ENCODE assay signal across 9 mouse cellular contexts in the genomic region with DNA sequence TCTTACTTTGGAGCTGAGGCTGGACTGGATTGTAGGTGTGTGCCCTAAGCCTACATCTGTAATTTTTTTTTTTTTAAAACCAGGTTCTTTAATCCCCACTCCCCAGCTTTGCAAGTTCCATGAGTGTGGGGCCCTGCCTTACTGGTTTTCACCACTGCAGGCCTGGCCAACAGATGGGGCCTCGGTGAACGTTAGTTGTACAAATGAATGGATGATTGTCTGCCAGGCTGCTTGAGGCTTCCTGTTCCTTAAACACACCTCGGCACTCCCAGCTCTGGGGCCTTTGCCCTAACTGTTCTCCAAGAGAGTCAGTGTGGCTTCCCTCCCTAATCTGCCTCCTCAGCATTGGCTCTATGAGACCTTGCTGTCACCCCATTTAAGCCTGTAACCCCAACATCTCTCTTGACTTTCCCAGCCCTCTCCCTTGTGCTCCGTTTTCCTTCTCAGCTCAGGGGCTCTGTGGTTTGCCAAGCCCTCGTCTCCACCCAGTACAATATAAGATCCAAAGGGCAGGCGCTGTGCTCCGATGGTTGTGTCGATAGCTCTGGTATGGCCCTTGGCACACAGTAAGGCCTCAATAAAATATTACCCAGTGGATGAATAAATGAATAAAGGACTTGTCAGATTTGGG. TPM values are rescaled to one million over a fixed set of nuclear protein-coding genes. Genes with fewer than 3 reads are reported as not detected.
DNase-seq lines count a peak whose midpoint lies in the region; ATAC-seq and TF ChIP-seq lines count a peak whose summit lies in the region.
"Had no signal": no experiment of that assay in that cellular context is flagged by ENCODE, and none has a peak within 500 bp of the region (broad histone marks: within the 10 kb centered on the region; RNA-seq: fewer than 3 reads in every experiment).

No protein-coding gene starts in this region.

- no peak for TF ChIP-seq CTCF in liver, adult 2 months (IDR thresholded peaks at IDR 0.05; ENCODE audit: low read depth, low read length)
- no peak for TF ChIP-seq CTCF in forebrain, postnatal 0 days (IDR thresholded peaks at IDR 0.05; ENCODE audit: low read depth)
- no peak for TF ChIP-seq CTCF in small intestine, adult 2 months (IDR thresholded peaks at IDR 0.05; ENCODE audit: extremely low read depth, insufficient read length, insufficient replicate concordance, low read depth, low read length)

- H3K9ac ChIP-seq in liver, adult 2 months (ENCODE audit: low read depth, low read length): no peak overlapping the region
- 0 out of 2 replicates have a peak overlapping the region, but pooled peaks have one; percentile 28 for H3K9ac ChIP-seq in forebrain, postnatal 0 days
- H3K9ac ChIP-seq in limb, embryonic 13.5 days: peak overlapping the region; percentile 58

- H3K4me1 ChIP-seq in liver, adult 2 months (ENCODE audit: control insufficient read depth, insufficient read depth, low read length): peaks cover 34% of the 10 kb centered on the region
- peaks cover 23% of the 10 kb centered on the region; the same call in 1 of the 2 replicates for H3K4me1 ChIP-seq in forebrain, postnatal 0 days (ENCODE audit: insufficient read depth)
- peaks cover 82% of the 10 kb centered on the region for H3K4me1 ChIP-seq in limb, embryonic 13.5 days
- H3K4me1 ChIP-seq in small intestine, adult 2 months (ENCODE audit: control insufficient read depth, insufficient read depth, insufficient read length, low read length): peaks cover 21% of the 10 kb centered on the region

- H3K36me3 ChIP-seq in liver, adult 2 months (ENCODE audit: control insufficient read depth, insufficient read depth, low read length): no peaks in the 10 kb centered on the region
- H3K36me3 ChIP-seq in forebrain, postnatal 0 days (ENCODE audit: insufficient read depth): no peaks in the 10 kb centered on the region
- peaks cover 5% of the 10 kb centered on the region; the same call in 1 of the 2 replicates for H3K36me3 ChIP-seq in limb, embryonic 13.5 days
- 0 out of 2 replicates have a peak, but pooled peaks cover 9% of the 10 kb centered on the region for H3K36me3 ChIP-seq in small intestine, adult 2 months (ENCODE audit: control insufficient read depth, insufficient read depth, low read length)

- 22% methylated on average over 8 of the region's 8 CpGs for WGBS in liver, adult 2 months
- 43% methylated on average over 8 of the region's 8 CpGs for WGBS in forebrain, postnatal 0 days
- 38% methylated on average over 8 of the region's 8 CpGs for WGBS in limb, embryonic 13.5 days
- 15% methylated on average over 8 of the region's 8 CpGs for WGBS in small intestine, adult 2 months

- no peaks in the 10 kb centered on the region for H3K9me3 ChIP-seq in forebrain, postnatal 0 days (ENCODE audit: low read length)
- H3K9me3 ChIP-seq in limb, embryonic 13.5 days: no peaks in the 10 kb centered on the region

- H3K27ac ChIP-seq in liver, adult 2 months (replicated peaks; ENCODE audit: insufficient read depth, low read depth, low read length): 0 out of 2 replicates have a peak overlapping the region, but pooled peaks have one; percentile 20
- no peak overlapping the region for H3K27ac ChIP-seq in forebrain, postnatal 0 days (ENCODE audit: low read depth, low read length)
- peak overlapping the region; percentile 91 for H3K27ac ChIP-seq in limb, embryonic 13.5 days
- peak overlapping the region; percentile 99 for H3K27ac ChIP-seq in small intestine, adult 2 months (ENCODE audit: insufficient read depth, low read depth, low read length)

- no peaks in the 10 kb centered on the region for H3K27me3 ChIP-seq in liver, adult 2 months (ENCODE audit: control insufficient read depth, insufficient read depth, low read length)
- H3K27me3 ChIP-seq in forebrain, postnatal 0 days (ENCODE audit: insufficient read depth, low read length): no peaks in the 10 kb centered on the region
- no peaks in the 10 kb centered on the region for H3K27me3 ChIP-seq in limb, embryonic 13.5 days
- no peaks in the 10 kb centered on the region for H3K27me3 ChIP-seq in small intestine, adult 2 months (ENCODE audit: control insufficient read depth, insufficient read depth, low read length)

- no peak for TF ChIP-seq POLR2A in liver, adult 2 months (IDR thresholded peaks at IDR 0.05; ENCODE audit: extremely low read depth, insufficient read depth, low read length)
- TF ChIP-seq POLR2A in small intestine, adult 2 months (IDR thresholded peaks at IDR 0.05; ENCODE audit: low read depth, low read length): peak; percentile 70; the same call in 1 of the 2 replicates

- no peak for ATAC-seq in forebrain, postnatal 0 days
- ATAC-seq in limb, embryonic 13.5 days (ENCODE audit: low FRiP score, low read depth): no peak

- H3K4me3 ChIP-seq in liver, adult 2 months (ENCODE audit: insufficient read depth, low read depth, low read length): no peak overlapping the region
- H3K4me3 ChIP-seq in forebrain, postnatal 0 days (ENCODE audit: low read depth, low read length): peak overlapping the region; percentile 1; the same call in 1 of the 2 replicates
- H3K4me3 ChIP-seq in limb, embryonic 13.5 days: peak overlapping the region; percentile 68
- H3K4me3 ChIP-seq in small intestine, adult 2 months (ENCODE audit: low read depth, low read length): peak overlapping the region; percentile 74

- H3K79me2 ChIP-seq in liver, adult 2 months (ENCODE audit: control insufficient read depth, insufficient read depth, low read length): no peaks in the 10 kb centered on the region; the same call in 1 of the 2 replicates

- DNase-seq in liver, adult 2 months (ENCODE audit: extremely low read depth, low read depth, low spot score): peak; percentile 57
- DNase-seq in liver (no peak), MN1 (ENCODE audit: low spot score) (no peak)
- DNase-seq in forebrain, postnatal 0 days: no peak
- no peak for DNase-seq in urinary bladder, postnatal 4 days (ENCODE audit: low spot score in 2 of 2)
- DNase-seq in lung, postnatal 36 days: no peak
- DNase-seq: thymus, postnatal 36 days had no signal

- H3K4me2 ChIP-seq in forebrain, postnatal 0 days (ENCODE audit: low read depth): peak overlapping the region; percentile 80
- peak overlapping the region; percentile 83 for H3K4me2 ChIP-seq in limb, embryonic 13.5 days (replicated peaks)

RNA-seq across cellular contexts. Expression of a gene that starts 4.2 kb away (rescaled TPM):
- total RNA-seq in liver, adult 2 months (2014; rRNA removed): 2.3 and 3.9 TPM in 2 replicates
- 2.4 and 2.7 TPM in 2 replicates for polyA plus RNA-seq in liver, adult 2 months (2012; rRNA removed)
- total RNA-seq in forebrain, postnatal 0 days (2014; rRNA removed): 12.3 and 14.6 TPM in 2 replicates
- polyA plus RNA-seq in forebrain, postnatal 0 days (2015; fragmentation: Nextera tagmentation; extraction: Ambion mirVana): 7.2 and 9.4 TPM in 2 replicates
- polyA plus RNA-seq in limb, embryonic 13.5 days (2015; fragmentation: Nextera tagmentation; extraction: Ambion mirVana): 19.5 and 20.4 TPM in 2 replicates
- 29.1 and 107 TPM in 2 replicates for polyA plus RNA-seq in small intestine, adult 2 months (2012; rRNA removed)

RNA-seq across cellular contexts. Expression of a gene that starts 30.5 kb away (rescaled TPM):
- 5.1 and 7.9 TPM in 2 replicates for total RNA-seq in liver, adult 2 months (2014; rRNA removed)
- polyA plus RNA-seq in liver, adult 2 months (2012; rRNA removed): 7.7 and 9.3 TPM in 2 replicates
- 15.5 and 21.8 TPM in 2 replicates for total RNA-seq in forebrain, postnatal 0 days (2014; rRNA removed)
- polyA plus RNA-seq in forebrain, postnatal 0 days (2015; fragmentation: Nextera tagmentation; extraction: Ambion mirVana): 27.3 and 37.6 TPM in 2 replicates
- 53.2 and 56.8 TPM in 2 replicates for polyA plus RNA-seq in limb, embryonic 13.5 days (2015; fragmentation: Nextera tagmentation; extraction: Ambion mirVana)
- polyA plus RNA-seq in small intestine, adult 2 months (2012; rRNA removed): 3.9 and 5.5 TPM in 2 replicates

RNA-seq across cellular contexts. Expression of a gene that starts 36.1 kb away (rescaled TPM):
- 4.4 and 6.8 TPM in 2 replicates for total RNA-seq in liver, adult 2 months (2014; rRNA removed)
- 11.3 and 14.1 TPM in 2 replicates for polyA plus RNA-seq in liver, adult 2 months (2012; rRNA removed)
- total RNA-seq in forebrain, postnatal 0 days (2014; rRNA removed): 25.6 and 29.1 TPM in 2 replicates
- polyA plus RNA-seq in forebrain, postnatal 0 days (2015; fragmentation: Nextera tagmentation; extraction: Ambion mirVana): 3.7 and 4.8 TPM in 2 replicates
- polyA plus RNA-seq in limb, embryonic 13.5 days (2015; fragmentation: Nextera tagmentation; extraction: Ambion mirVana): 3.7 and 4.4 TPM in 2 replicates
- polyA plus RNA-seq in small intestine, adult 2 months (2012; rRNA removed): 7.1 and 13.0 TPM in 2 replicates
